Mouse (Mus musculus) kidney, postnatal 10 days (tissue): ENCODE results near the gene Gm5796.
"Not testable (repeated sequence)": the region's sequence is repeated elsewhere in the genome, so short reads cannot be mapped to it uniquely, and the experiment has no call there.

Experiments used
- DNase-seq: peaks from one replicate; pipeline ENCODE4 v3.0.0; 2021; ENCODE audit warnings: mixed read lengths

The Gm5796 gene

GRCm38 (mm10) chr14:4023641-4024040, at the start of gene Gm5796:
Gene Gm5796, plus strand, starts transcription at chr14:4023941.
- not testable (repeated sequence) for DNase-seq

- not testable (repeated sequence) for DNase-seq
Measured at GRCm38 (mm10) chr14:3998094-3998493, 25.6 kb upstream of the Gm5796 start, which contains the start of gene Gm3099. Gene Gm3099, plus strand, starts transcription at chr14:3998394.

- DNase-seq = not testable (repeated sequence)
Measured at GRCm38 (mm10) chr14:4083820-4084219, 60.1 kb downstream of the Gm5796 start, which contains the start of gene Gm3115. Gene Gm3115, plus strand, starts transcription at chr14:4084120.
